ENCODE assay signal across 8 mouse cellular contexts in the genomic region with DNA sequence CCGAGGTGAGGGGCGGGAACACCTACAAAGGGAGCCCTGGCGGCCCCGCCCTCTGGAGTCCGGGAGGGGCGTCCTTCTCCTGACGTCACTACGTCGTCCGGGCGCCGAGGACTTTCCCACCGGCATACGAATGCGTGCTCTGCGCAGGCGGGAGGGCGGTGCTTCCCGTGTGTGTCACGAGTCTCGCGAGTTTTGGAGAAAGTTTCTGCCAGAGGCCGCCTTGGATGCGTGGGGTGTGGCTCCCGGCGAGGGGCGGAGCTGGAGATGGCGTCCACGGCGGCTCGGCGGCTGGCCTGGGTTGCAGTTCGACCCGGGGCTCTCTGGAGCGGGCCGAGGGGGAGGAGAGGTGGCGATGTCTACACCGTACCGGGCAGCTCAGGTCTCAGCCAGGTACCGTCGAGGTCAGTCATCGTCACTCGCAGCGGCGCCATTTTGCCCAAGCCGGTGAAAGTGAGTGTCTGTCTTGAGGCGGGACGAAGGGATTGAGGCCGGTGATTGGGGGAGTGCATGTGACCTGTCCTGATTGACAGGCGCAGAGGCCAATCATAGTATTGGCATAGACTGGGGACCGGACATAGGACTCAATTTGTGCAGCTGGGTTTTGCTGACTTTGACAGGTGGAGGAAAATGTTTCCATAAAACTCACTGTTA. TPM values are rescaled to one million over a fixed set of nuclear protein-coding genes. Genes with fewer than 3 reads are reported as not detected.
A peak's percentile ranks its signal among the peaks of the same experiment; 100 is the strongest.
DNase-seq lines count a peak whose midpoint lies in the region; ATAC-seq and TF ChIP-seq lines count a peak whose summit lies in the region.

No protein-coding gene starts in this region.

- H3K27me3 ChIP-seq in embryonic facial prominence, embryonic 14.5 days (replicated peaks; ENCODE audit: control insufficient read depth, insufficient read depth, low read length): no peaks in the 10 kb centered on the region
- H3K27me3 ChIP-seq in heart, adult 2 months (ENCODE audit: control insufficient read depth, insufficient read depth, low read length): no peaks in the 10 kb centered on the region
- H3K27me3 ChIP-seq in limb, embryonic 13.5 days: no peaks in the 10 kb centered on the region
- no peaks in the 10 kb centered on the region; the same call in 1 of the 2 replicates for H3K27me3 ChIP-seq in midbrain, embryonic 16.5 days (ENCODE audit: control insufficient read depth, insufficient read depth, low read depth, low read length)

- H3K79me2 ChIP-seq in heart, adult 2 months (replicated peaks; ENCODE audit: control insufficient read depth, insufficient read depth, low read length): peaks cover 7% of the 10 kb centered on the region; the same call in 1 of the 2 replicates

- H3K27ac ChIP-seq in embryonic facial prominence, embryonic 14.5 days (replicated peaks; ENCODE audit: low read depth, low read length): peak overlapping the region; percentile 88
- H3K27ac ChIP-seq in heart, adult 2 months: peak overlapping the region; percentile 100
- peak overlapping the region; percentile 81; the same call in 1 of the 2 replicates for H3K27ac ChIP-seq in limb, embryonic 13.5 days
- peak overlapping the region; percentile 87 for H3K27ac ChIP-seq in midbrain, embryonic 16.5 days (ENCODE audit: low read length)

- peak; percentile 97 for ATAC-seq in embryonic facial prominence, embryonic 14.5 days (ENCODE audit: low read depth)
- ATAC-seq in limb, embryonic 13.5 days (ENCODE audit: low FRiP score, low read depth): peak; percentile 98
- ATAC-seq in midbrain, embryonic 16.5 days: peak; percentile 99

- peak overlapping the region; percentile 79 for H3K9ac ChIP-seq in embryonic facial prominence, embryonic 14.5 days (ENCODE audit: low read depth, low read length)
- H3K9ac ChIP-seq in heart, adult 2 months (ENCODE audit: low read depth, low read length): peak overlapping the region; percentile 81
- peak overlapping the region; percentile 68 for H3K9ac ChIP-seq in limb, embryonic 13.5 days
- H3K9ac ChIP-seq in midbrain, embryonic 16.5 days (ENCODE audit: low read depth, low read length): peak overlapping the region; percentile 72

- TF ChIP-seq EP300 in heart, adult 2 months (IDR thresholded peaks at IDR 0.05; ENCODE audit: insufficient read depth, low read depth, low read length): 0 out of 2 replicates have a peak, but pooled peaks have one; percentile 51

- peak overlapping the region; percentile 96 for H3K4me2 ChIP-seq in embryonic facial prominence, embryonic 14.5 days (ENCODE audit: low read depth, low read length)
- peak overlapping the region; percentile 89 for H3K4me2 ChIP-seq in limb, embryonic 13.5 days (replicated peaks)
- peak overlapping the region; percentile 75 for H3K4me2 ChIP-seq in midbrain, embryonic 16.5 days (ENCODE audit: low read length)

- no peak for TF ChIP-seq CTCF in heart, adult 2 months (IDR thresholded peaks at IDR 0.05)

- peaks cover 18% of the 10 kb centered on the region for H3K4me1 ChIP-seq in embryonic facial prominence, embryonic 14.5 days (ENCODE audit: control insufficient read depth, insufficient read depth, low read length)
- peaks cover 15% of the 10 kb centered on the region for H3K4me1 ChIP-seq in heart, adult 2 months (ENCODE audit: control insufficient read depth, insufficient read depth, low read length)
- H3K4me1 ChIP-seq in limb, embryonic 13.5 days: peaks cover 32% of the 10 kb centered on the region
- H3K4me1 ChIP-seq in midbrain, embryonic 16.5 days (ENCODE audit: control insufficient read depth, insufficient read depth, low read length): peaks cover 12% of the 10 kb centered on the region

- peak; percentile 99 for DNase-seq in 3T3-L1 (ENCODE audit: low read depth, low spot score)
- peak; percentile 79 to 93 for DNase-seq in adrenal gland, postnatal 4 days (ENCODE audit: low spot score in 2 of 2)
- DNase-seq in embryonic facial prominence, embryonic 14.5 days (ENCODE audit: low spot score): peak; percentile 99
- DNase-seq in heart, adult 2 months: peak; percentile 97 to 98
- peak; percentile 98 for DNase-seq in kidney, adult 8-10 months
- peak; percentile 97 to 98 for DNase-seq in spleen, postnatal 10 days (ENCODE audit: low spot score in 2 of 2)

- intact Hi-C loops in heart, adult 2 months (cut with DNase I): loop anchor here (5.0 kb wide), 1 partner anchor 199 kb away; the partner anchor contains the start of gene Srebf2

- peak; percentile 69 for TF ChIP-seq POLR2A in heart, adult 2 months (IDR thresholded peaks at IDR 0.05; ENCODE audit: insufficient read depth, low read depth, low read length)

- peak overlapping the region; percentile 71 for H3K4me3 ChIP-seq in embryonic facial prominence, embryonic 14.5 days (ENCODE audit: low read depth, low read length)
- H3K4me3 ChIP-seq in heart, adult 2 months: peak overlapping the region; percentile 65
- peak overlapping the region; percentile 65 for H3K4me3 ChIP-seq in limb, embryonic 13.5 days
- peak overlapping the region; percentile 53 for H3K4me3 ChIP-seq in midbrain, embryonic 16.5 days (ENCODE audit: low read depth, low read length)

- peaks cover 46% of the 10 kb centered on the region for H3K36me3 ChIP-seq in embryonic facial prominence, embryonic 14.5 days (ENCODE audit: control insufficient read depth, insufficient read depth, low read length)
- H3K36me3 ChIP-seq in heart, adult 2 months (ENCODE audit: control insufficient read depth, insufficient read depth, low read length): peaks cover 7% of the 10 kb centered on the region; the same call in 1 of the 2 replicates
- peaks cover 37% of the 10 kb centered on the region for H3K36me3 ChIP-seq in limb, embryonic 13.5 days
- peaks cover 10% of the 10 kb centered on the region for H3K36me3 ChIP-seq in midbrain, embryonic 16.5 days (ENCODE audit: control insufficient read depth, insufficient read depth, low read length)

- under 1% methylated on average over 42 of the region's 51 CpGs for WGBS in embryonic facial prominence, embryonic 14.5 days
- WGBS in heart, adult 2 months: under 1% methylated on average over 51 of the region's 51 CpGs
- under 1% methylated on average over 51 of the region's 51 CpGs for WGBS in limb, embryonic 13.5 days
- under 1% methylated on average over 51 of the region's 51 CpGs for WGBS in midbrain, embryonic 16.5 days

- H3K9me3 ChIP-seq in embryonic facial prominence, embryonic 14.5 days (ENCODE audit: control insufficient read depth, low read length): no peaks in the 10 kb centered on the region
- H3K9me3 ChIP-seq in limb, embryonic 13.5 days: no peaks in the 10 kb centered on the region
- H3K9me3 ChIP-seq in midbrain, embryonic 16.5 days (replicated peaks; ENCODE audit: control insufficient read depth, low read length, poor library complexity, severe bottlenecking): no peaks in the 10 kb centered on the region

RNA-seq across cellular contexts. Expression of gene Smdt1, which starts 7.2 kb away (rescaled TPM):
- 100 to 1,000 TPM; 125 to 127 TPM for total RNA-seq in adrenal gland, postnatal 4 days (2021)
- polyA plus RNA-seq in embryonic facial prominence, embryonic 14.5 days (2014; fragmentation: Nextera tagmentation; extraction: Ambion mirVana): 242 and 262 TPM in 2 replicates
- total RNA-seq in heart, adult 2 months (2021): 100 to 1,000 TPM; 183 to 202 TPM
- polyA plus RNA-seq in heart, adult 2 months (2012; rRNA removed): 231 and 248 TPM in 2 replicates
- polyA plus RNA-seq in limb, embryonic 13.5 days (2015; fragmentation: Nextera tagmentation; extraction: Ambion mirVana): 239 and 258 TPM in 2 replicates
- polyA plus RNA-seq in midbrain, embryonic 16.5 days (2015; fragmentation: Nextera tagmentation; extraction: Ambion mirVana): 300 and 320 TPM in 2 replicates

RNA-seq across cellular contexts. Expression of gene Pheta2, which starts 7.2 kb away (rescaled TPM):
- total RNA-seq in adrenal gland, postnatal 4 days (2021): 1 to 10 TPM; 4.7 to 5.1 TPM
- 12.9 and 15.3 TPM in 2 replicates for polyA plus RNA-seq in embryonic facial prominence, embryonic 14.5 days (2014; fragmentation: Nextera tagmentation; extraction: Ambion mirVana)
- 1 to 10 TPM in 1 of 2 experiments, under 1 TPM in 1; 0.70 to 1.2 TPM for total RNA-seq in heart, adult 2 months (2021)
- polyA plus RNA-seq in heart, adult 2 months (2012; rRNA removed): 0.76 and 1.3 TPM in 2 replicates
- 17.9 and 18.6 TPM in 2 replicates for polyA plus RNA-seq in limb, embryonic 13.5 days (2015; fragmentation: Nextera tagmentation; extraction: Ambion mirVana)
- 1.1 and 1.5 TPM in 2 replicates for polyA plus RNA-seq in midbrain, embryonic 16.5 days (2015; fragmentation: Nextera tagmentation; extraction: Ambion mirVana)

RNA-seq across cellular contexts. Expression of gene Naga, which starts 7.2 kb away (rescaled TPM):
- 10 to 100 TPM; 82.6 to 96.8 TPM for total RNA-seq in adrenal gland, postnatal 4 days (2021)
- polyA plus RNA-seq in embryonic facial prominence, embryonic 14.5 days (2014; fragmentation: Nextera tagmentation; extraction: Ambion mirVana): 55.7 and 65.8 TPM in 2 replicates
- 10 to 100 TPM; 22.6 to 27.0 TPM for total RNA-seq in heart, adult 2 months (2021)
- polyA plus RNA-seq in heart, adult 2 months (2012; rRNA removed): 48.3 and 54.3 TPM in 2 replicates
- polyA plus RNA-seq in limb, embryonic 13.5 days (2015; fragmentation: Nextera tagmentation; extraction: Ambion mirVana): 45.5 and 48.1 TPM in 2 replicates
- polyA plus RNA-seq in midbrain, embryonic 16.5 days (2015; fragmentation: Nextera tagmentation; extraction: Ambion mirVana): 23.8 and 28.0 TPM in 2 replicates

RNA-seq across cellular contexts. Expression of gene Ndufa6, which starts 8.2 kb away (rescaled TPM):
- total RNA-seq in adrenal gland, postnatal 4 days (2021): 100 to 1,000 TPM; 406 to 421 TPM
- polyA plus RNA-seq in embryonic facial prominence, embryonic 14.5 days (2014; fragmentation: Nextera tagmentation; extraction: Ambion mirVana): 325 and 390 TPM in 2 replicates
- 100 to 1,000 TPM; 659 to 775 TPM for total RNA-seq in heart, adult 2 months (2021)
- polyA plus RNA-seq in heart, adult 2 months (2012; rRNA removed): 609 and 726 TPM in 2 replicates
- polyA plus RNA-seq in limb, embryonic 13.5 days (2015; fragmentation: Nextera tagmentation; extraction: Ambion mirVana): 294 and 300 TPM in 2 replicates
- polyA plus RNA-seq in midbrain, embryonic 16.5 days (2015; fragmentation: Nextera tagmentation; extraction: Ambion mirVana): 321 and 346 TPM in 2 replicates

RNA-seq across cellular contexts. Expression of gene Cyp2d22, which starts 34.1 kb away (rescaled TPM):
- total RNA-seq in adrenal gland, postnatal 4 days (2021): 10 to 100 TPM; 52.1 to 52.6 TPM
- 5.4 and 5.6 TPM in 2 replicates for polyA plus RNA-seq in embryonic facial prominence, embryonic 14.5 days (2014; fragmentation: Nextera tagmentation; extraction: Ambion mirVana)
- 10 to 100 TPM; 25.5 to 27.0 TPM for total RNA-seq in heart, adult 2 months (2021)
- polyA plus RNA-seq in heart, adult 2 months (2012; rRNA removed): 44.0 and 48.4 TPM in 2 replicates
- 7.3 and 9.5 TPM in 2 replicates for polyA plus RNA-seq in limb, embryonic 13.5 days (2015; fragmentation: Nextera tagmentation; extraction: Ambion mirVana)
- 1.2 and 1.5 TPM in 2 replicates for polyA plus RNA-seq in midbrain, embryonic 16.5 days (2015; fragmentation: Nextera tagmentation; extraction: Ambion mirVana)

Comparison
In these comparisons a context has a peak if more than half of its experiments do, and no peak if none do; other contexts are left out.
1. Peak in every context shown above with its lines: DNase-seq, ATAC-seq, H3K4me3 ChIP-seq and H3K27ac ChIP-seq.